Mouse (Mus musculus): Measurements from ENCODE around the gene Cmtm2b.

Gene Cmtm2b

DNA sequence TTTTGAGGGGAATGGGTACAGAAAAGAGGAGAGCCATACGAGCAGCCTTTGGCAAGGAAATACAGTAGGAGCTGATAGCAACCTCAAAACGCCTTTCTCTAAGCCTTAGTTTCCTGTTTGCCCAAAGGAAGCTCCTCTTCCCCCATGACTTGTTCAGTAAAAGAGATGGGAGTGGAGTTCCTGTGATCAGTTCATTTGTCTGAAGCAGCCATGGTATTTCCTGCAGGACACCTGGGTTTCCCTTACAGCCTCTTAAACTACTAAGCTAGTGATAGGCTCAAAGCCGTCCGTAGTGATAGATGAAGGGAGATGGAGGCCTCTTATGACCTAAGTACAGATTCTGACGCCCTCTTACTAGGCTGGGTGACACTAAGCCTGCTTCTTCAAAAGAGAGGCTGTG is 20.4 kb downstream of the Cmtm2b start:
- DNase-seq (ENCODE audit: low spot score in 2 of 2) = no peak

DNA sequence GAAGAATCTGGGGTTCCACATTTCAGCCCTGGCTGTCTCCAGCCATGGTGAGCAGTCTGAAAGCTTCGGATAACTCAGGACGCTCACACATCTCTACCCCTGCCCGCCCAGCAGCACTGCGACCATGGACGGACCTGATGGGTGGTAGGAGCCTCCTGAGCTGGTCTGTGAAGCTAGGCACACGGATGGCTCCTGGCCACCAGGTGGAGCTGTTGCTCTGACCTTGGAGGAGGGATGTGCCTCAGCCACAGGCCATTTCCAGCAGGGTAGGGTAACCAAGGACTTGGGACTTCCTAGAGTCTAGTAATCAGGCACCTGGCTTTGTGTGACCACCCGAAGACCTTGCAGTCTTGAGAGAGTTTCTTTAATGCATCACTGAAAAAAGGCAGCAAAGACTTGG is 21.9 kb downstream of the Cmtm2b start:
- peak; percentile 71 to 87 for DNase-seq (ENCODE audit: low spot score in 2 of 2)

DNA sequence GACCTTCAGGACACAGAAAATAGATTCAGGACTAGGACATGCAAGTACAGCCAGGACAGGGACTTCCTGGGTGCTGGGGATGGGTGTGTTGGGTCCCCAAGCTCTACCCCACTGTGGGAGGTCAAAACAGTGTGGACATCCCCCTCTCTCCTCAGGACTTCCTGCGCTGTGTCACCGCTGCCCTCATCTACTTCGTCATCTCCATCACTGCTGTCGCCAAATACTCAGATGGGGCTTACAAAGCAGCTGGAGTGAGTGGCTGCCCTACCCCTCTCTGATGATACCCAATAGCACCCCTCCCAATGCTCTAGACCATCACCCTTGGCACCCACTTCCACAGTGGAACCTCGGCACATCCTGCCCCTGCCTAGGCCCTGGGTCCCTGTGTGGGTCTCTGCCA is 22.6 kb downstream of the Cmtm2b start:
- DNase-seq (ENCODE audit: low spot score in 2 of 2) = no peak

DNA sequence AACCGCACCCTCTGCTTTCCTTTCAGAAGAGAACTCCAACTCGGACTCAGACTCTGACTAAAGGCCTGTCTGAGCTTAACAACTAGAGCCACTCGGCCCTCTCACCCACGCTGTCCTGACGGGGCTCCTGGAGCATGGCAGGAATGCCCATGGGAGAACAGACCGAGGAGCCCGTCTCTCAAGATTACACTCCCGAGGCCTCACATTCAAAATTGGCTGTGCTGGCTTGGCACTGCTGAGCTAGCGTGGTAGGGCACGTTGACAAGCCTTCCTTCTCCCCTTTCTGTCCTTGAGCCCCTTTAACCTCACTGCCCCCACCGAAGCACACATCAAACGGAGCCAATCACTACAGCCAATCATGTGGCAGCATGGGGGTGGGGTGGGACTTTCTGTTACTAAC is 24.7 kb downstream of the Cmtm2b start:
- DNase-seq (ENCODE audit: low spot score in 2 of 2) = no peak

DNA sequence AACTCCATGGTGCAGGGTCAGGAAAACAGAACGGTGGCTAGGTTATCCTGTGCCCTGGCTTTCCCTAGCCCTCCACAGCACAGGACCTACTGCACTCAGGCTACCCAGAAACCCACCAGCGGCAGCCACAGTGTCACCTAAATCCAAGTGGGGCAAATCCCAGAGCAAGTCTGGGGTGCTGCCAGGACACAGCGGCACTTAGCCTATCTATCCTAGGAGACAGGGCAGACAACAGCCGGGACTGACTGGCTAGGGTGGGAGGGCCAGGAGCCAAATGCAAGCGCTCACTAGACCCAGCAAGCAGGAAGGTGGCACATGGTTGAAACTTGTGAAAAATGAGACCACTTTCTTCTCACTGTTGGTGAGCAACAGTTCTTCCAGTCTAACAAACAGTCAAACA is 26.9 kb downstream of the Cmtm2b start:
- DNase-seq (ENCODE audit: low spot score in 2 of 2) = no peak

DNA sequence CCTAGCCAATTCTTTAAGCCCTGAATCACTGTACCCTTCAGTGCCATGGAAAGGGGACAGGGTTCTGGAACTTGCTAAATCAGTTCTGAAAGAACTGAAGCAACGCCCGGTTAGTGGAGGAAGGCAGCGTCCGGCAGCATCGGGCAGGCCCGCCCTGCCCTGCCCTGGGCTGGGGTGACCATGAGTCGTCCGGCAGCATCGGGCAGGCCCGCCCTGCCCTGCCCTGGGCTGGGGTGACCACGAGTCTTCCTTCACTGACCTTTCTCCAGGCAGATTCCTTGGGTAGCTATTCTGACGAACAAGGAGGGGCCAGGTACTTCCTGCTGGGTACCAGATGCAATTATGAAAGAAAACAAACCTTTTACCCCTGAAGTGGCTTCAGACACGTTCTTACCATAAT is 28.0 kb downstream of the Cmtm2b start:
- no peak for DNase-seq (ENCODE audit: low spot score in 2 of 2)

DNA sequence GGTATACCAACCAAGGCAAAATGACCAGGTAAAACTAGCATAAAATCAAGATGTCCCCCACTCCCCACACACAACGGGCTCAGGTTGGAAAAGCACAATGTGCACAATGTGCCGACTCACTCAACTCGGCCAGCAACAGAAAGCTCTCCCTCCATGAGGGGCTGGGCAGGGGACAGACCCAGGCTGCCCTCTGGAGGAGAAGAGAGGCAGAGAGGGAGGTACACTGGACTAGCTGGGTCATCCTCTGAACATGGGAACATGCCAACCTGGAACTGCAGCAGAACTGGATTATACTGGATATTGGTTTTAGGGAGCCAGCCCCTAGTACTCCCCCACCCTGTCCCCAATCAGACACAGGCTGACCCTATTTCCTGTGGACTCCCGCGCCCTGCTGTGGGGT is 31.2 kb downstream of the Cmtm2b start:
- no peak for DNase-seq (ENCODE audit: low spot score in 2 of 2)

- no peak for DNase-seq (ENCODE audit: low spot score in 2 of 2)
Observed at GRCm38 (mm10) chr8:104354504-104354903, 32.5 kb downstream of the Cmtm2b start.

GRCm38 (mm10) chr8:104358637-104359036 is 36.6 kb downstream of the Cmtm2b start:
- no peak for DNase-seq (ENCODE audit: low spot score in 2 of 2)

DNA sequence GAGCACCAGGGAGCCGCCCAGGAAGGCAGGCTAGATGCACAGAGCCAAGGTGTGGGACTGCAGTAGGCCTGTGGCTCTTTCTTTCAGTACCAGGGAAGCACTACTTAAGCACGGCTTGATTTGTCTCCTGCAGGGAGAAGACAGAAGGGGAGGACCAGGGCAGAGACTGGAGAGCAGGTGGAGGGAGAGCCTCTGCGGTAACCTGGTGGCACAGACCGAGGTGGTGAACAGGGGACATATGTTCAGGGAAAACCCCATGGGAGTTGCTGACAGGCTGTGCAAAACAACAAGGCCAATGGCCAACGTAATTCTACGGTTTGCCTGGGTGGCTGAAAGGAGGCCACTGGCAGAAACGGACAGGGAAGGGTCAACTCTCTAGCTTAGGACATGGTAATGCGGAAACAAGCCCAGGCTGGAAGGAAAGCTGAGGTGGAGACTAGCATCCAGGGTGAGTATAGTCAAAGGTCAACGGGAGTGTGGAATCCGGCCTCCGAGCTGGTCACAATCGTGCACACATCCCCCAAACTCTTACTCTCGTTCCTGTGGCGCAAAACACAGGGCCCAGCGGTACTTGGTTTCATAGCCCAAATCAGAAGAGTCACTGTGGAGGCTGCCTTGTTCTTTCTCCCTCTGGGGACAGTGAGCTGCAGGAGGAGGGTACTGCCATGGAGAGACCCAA is 37.9 kb downstream of the Cmtm2b start:
- no peak for DNase-seq (ENCODE audit: low spot score in 2 of 2)

DNA sequence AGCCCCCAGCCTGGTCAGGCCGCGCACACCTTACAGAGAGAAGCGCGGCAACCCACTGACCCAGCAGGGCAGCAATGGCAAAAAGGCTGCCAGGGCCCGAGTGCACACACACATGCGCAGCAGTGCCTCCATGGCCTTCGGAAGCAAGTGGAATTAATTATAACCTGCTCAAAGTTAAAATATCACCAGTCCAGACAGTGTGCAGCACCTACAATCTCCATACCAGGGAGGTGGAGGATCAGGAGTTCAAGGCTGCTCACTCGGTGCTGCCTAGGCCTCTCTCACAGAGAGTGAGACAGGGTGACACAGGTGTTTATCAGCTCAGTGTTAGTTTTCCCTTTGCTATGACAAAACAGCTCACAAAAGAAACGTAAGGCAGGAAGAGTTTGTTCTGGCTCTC is 43.7 kb downstream of the Cmtm2b start:
- DNase-seq (ENCODE audit: low spot score in 2 of 2) = no peak

GRCm38 (mm10) chr8:104367398-104367797 is 45.4 kb downstream of the Cmtm2b start:
- no peak for DNase-seq (ENCODE audit: low spot score in 2 of 2)

- DNase-seq (ENCODE audit: low spot score in 2 of 2) = no peak
Observed at GRCm38 (mm10) chr8:104369591-104369990, 47.6 kb downstream of the Cmtm2b start.

DNA sequence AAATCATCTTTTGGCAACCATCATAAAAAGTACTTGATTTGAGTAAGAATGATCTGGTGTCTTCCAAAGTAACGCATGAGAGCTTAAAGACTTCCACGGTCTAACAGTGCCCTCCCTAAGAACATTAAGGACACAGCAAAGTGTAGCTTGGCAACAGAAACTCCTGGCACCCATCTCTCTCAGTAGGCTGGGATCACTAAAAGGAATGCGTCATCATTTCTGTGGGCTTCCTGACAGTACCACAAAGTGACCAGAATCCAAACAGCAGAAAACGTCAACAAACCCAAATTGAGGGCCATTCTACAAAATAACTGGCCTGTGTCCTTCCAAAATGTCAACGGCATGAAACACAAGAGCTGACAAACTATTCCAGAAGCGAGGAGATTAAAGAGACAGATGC is 48.0 kb downstream of the Cmtm2b start:
- DNase-seq (ENCODE audit: low spot score in 2 of 2) = no peak

- DNase-seq (ENCODE audit: low spot score in 2 of 2) = no peak
Observed at GRCm38 (mm10) chr8:104371121-104371520, 49.1 kb downstream of the Cmtm2b start.

DNA sequence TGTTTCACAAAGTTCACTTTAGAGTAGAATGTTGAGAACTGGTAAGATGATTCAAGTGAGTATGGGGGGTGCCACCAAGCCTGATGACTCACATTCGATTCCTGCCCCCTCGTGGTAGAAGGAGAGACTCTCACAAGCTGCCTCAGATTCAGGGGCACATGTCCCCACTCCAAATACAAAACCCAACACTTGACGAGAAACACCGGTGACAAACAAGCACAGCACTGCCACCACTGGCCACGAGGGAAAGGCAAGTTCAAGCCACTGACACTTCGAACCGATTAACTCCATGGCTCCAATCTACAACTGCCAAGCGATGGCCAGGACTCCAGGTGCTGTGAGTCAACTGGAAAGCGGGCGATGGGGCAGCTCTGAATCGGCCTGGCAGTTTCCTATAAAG is 51.7 kb downstream of the Cmtm2b start:
- no peak for DNase-seq (ENCODE audit: low spot score in 2 of 2)

- DNase-seq (ENCODE audit: low spot score in 2 of 2) = no peak
Observed at GRCm38 (mm10) chr8:104374269-104374668, 52.2 kb downstream of the Cmtm2b start.

DNA sequence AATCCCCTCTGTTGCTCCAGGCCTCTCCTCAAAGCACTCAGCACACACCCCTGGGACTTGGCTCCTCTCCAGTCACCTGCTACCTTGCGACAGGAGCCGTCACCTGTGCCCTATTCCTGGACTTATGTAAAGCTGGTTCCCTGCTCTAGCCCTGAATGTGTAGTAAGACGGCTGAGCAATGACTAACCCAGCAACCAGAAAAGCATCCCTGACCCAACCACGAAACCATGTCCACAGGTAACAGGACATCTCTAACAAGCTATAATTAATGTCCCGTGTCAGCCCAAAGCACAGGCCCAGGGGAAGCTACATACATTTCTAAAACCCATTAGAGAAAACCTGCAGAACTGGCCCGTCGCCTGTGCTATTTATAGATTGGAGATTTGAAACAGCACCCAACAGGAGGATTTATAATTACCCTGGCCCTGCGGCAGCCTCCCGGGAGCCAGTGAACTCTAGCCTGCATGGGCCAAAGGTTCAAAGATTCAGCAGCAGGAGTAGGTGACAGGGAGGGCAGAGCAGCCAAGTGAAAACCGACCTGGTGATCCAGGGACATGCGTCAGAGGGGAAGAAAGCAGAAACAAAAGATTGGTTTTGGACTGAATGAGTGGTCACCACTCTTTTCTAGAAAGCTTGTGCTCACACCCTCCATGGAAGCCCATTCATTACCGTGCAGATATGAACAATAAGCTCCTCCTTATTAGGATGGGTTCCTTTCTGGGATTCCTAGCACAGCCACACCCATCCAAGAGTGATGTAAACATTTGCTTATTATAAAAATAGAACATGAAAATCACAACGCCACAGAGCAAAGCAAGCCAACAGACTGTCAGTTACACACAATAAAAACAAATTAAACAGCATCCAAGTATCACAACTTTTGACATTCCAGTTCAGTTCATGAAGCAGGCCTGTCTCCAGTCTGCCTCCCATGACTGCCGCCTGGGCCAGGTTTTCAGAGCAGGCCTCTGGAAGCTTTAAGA is 53.1 kb downstream of the Cmtm2b start:
- DNase-seq (ENCODE audit: low spot score in 2 of 2) = no peak

DNA sequence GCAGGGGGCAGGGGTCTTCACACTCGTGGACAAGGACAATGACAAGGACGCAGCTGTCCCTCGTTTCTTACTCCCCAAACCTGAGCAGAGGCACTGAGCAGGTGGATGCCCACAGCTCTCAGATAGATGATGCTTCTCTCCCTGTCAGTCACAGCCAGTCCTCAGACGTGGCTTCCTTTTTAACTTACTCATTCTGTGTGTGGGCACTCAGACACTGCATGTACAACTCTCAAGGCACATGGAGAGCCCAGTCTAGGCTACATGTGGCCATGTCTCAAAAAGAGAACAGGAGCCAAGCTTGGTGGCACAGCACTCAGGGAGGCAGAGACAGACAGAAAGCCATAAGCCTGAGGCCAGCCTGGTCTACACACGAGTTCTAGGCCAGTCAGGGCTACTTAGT is 53.9 kb downstream of the Cmtm2b start:
- DNase-seq (ENCODE audit: low spot score in 2 of 2) = no peak

- DNase-seq (ENCODE audit: low spot score in 2 of 2) = no peak
Observed at GRCm38 (mm10) chr8:104376669-104377068, 54.6 kb downstream of the Cmtm2b start.

DNA sequence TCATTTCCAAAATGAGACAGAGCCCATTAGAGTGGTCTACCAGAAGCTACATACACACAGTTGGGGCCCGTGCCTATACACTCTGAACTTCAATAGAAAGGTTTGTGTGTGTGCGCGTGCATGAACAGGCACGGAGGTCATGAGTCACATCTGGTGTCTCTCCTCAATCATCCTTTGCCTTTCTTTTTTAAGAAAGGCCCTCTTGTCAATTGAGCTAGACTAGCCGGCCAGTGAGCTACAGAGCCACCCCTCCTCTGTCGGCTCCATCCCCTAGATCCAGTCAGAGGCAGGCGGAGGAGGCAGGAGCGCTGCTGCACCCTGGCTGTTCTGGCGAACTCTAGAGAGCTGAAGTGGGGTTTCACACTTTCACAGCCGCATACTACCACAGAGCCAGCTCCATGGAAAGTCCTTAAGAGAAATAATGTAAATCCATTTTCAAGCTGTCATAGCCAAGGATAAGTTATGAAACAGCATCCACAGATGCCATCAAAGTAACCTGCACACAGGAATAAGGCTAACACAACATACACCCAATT is 57.3 kb downstream of the Cmtm2b start:
- no peak for DNase-seq (ENCODE audit: low spot score in 2 of 2)

DNA sequence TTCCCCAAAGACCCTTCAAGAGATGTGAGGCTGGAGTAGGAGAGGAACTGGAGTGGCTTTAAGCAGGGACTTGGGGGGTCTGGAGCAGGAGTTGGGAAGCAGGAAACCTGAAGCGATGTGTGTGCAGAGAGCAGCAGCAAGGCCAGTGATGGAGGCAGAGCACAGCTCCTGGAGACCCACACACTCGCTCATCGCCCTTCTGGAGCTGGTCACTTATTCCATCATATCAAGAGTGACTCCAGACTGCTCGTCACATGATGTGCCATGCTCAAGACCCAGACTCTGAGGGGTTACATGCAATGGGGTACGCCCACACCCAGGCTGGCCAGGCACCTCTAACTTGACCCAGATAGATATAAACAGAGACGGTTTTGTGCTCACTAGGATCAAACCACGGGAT is 58.2 kb downstream of the Cmtm2b start:
- DNase-seq (ENCODE audit: low spot score in 2 of 2) = no peak
